Mouse (Mus musculus): Measurements from ENCODE around the gene Gpc6. TPM values are rescaled to one million over a fixed set of nuclear protein-coding genes. Genes with fewer than 3 reads are reported as not detected.

Gpc6 gene
- total RNA-seq, 4 experiments from 2014 or later = 12.2 to 13.8 (median 13.0) TPM

- no peak for DNase-seq
These were observed 136.4 kb downstream of the Gpc6 start for GRCm38 (mm10) chr14:117061527-117061926.

- no peak for DNase-seq
These were observed 143.1 kb downstream of the Gpc6 start for GRCm38 (mm10) chr14:117068179-117068578.

- DNase-seq = no peak
These were observed 145.5 kb downstream of the Gpc6 start for GRCm38 (mm10) chr14:117070470-117071085.

GRCm38 (mm10) chr14:117093586-117093985, 168.5 kb downstream of the Gpc6 start:
- no peak for DNase-seq

GRCm38 (mm10) chr14:117106900-117107299, 181.8 kb downstream of the Gpc6 start:
- DNase-seq = no peak

GRCm38 (mm10) chr14:117113153-117113552, 188.0 kb downstream of the Gpc6 start:
- no peak for DNase-seq

- no peak for DNase-seq
These were observed 196.9 kb downstream of the Gpc6 start for GRCm38 (mm10) chr14:117122036-117122435.

GRCm38 (mm10) chr14:117130334-117130733, 205.2 kb downstream of the Gpc6 start:
- DNase-seq = no peak

- no peak for DNase-seq
These were observed 206.2 kb downstream of the Gpc6 start for GRCm38 (mm10) chr14:117131324-117131723.

- DNase-seq = no peak
These were observed 216.1 kb downstream of the Gpc6 start for GRCm38 (mm10) chr14:117141077-117141848.

- DNase-seq = no peak
These were observed 221.0 kb downstream of the Gpc6 start for GRCm38 (mm10) chr14:117146089-117146488.

- DNase-seq = no peak
These were observed 221.6 kb downstream of the Gpc6 start for GRCm38 (mm10) chr14:117146665-117147064.

GRCm38 (mm10) chr14:117151621-117152020, 226.5 kb downstream of the Gpc6 start:
- no peak for DNase-seq

- no peak for DNase-seq
These were observed 230.9 kb downstream of the Gpc6 start for GRCm38 (mm10) chr14:117155884-117156465.

GRCm38 (mm10) chr14:117157426-117157825, 232.3 kb downstream of the Gpc6 start:
- DNase-seq = no peak

- DNase-seq = no peak
These were observed 241.2 kb downstream of the Gpc6 start for GRCm38 (mm10) chr14:117166350-117166749.

- no peak for DNase-seq
These were observed 268.2 kb downstream of the Gpc6 start for GRCm38 (mm10) chr14:117193364-117193763.

GRCm38 (mm10) chr14:117202012-117202411, 276.9 kb downstream of the Gpc6 start:
- DNase-seq = no peak

- no peak for DNase-seq
These were observed 278.8 kb downstream of the Gpc6 start for GRCm38 (mm10) chr14:117203960-117204359.

GRCm38 (mm10) chr14:117214373-117214772, 289.3 kb downstream of the Gpc6 start:
- no peak for DNase-seq

GRCm38 (mm10) chr14:117226920-117227319, 301.8 kb downstream of the Gpc6 start:
- DNase-seq = no peak

GRCm38 (mm10) chr14:117230476-117230875, 305.4 kb downstream of the Gpc6 start:
- no peak for DNase-seq

- DNase-seq = no peak
These were observed 313.1 kb downstream of the Gpc6 start for GRCm38 (mm10) chr14:117238226-117238625.

All from adrenal gland, adult 8-10 months (tissue).